Mouse (Mus musculus): Measurements from ENCODE around the gene Erc2.

The Erc2 gene

DNA sequence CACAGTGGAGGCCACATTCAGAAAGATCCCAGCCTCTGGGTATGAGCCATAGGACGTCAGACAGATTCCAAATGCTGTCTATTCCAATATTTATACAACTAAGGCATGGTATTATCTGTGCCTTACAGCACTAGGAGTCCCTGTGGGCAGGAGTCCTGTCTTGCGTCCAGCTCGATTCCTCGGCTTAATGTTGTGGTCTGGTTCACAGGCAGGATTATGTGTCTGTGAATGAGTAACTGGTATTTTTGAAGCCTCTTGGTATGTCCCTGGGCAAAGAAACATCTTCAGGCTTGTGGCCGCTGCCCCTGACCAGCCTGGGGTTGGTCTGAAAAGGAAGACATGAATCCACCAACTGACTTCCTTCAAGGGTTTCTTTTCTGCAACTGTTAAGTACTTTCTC is 153.1 kb downstream of the Erc2 start:
- no peak for DNase-seq (ENCODE audit: low read depth)

DNA sequence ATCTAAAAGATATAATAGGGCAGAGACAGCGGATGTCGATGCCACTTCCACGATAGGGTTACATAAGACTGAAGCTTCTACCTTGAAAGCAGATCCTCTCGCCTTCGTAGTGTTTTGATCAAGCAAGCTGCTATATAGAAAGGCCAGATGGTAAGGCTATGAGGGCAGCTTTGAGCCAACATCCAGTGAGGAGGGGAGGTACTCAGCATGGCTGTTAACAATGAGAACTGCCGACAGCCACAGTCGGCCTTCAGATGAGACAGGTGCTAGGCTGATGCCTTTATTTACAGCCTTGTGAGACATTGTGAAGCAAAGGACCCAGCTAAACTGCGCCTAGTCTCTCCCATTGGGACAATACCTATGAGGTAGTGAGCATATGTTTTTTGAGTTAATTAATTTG is 156.3 kb downstream of the Erc2 start:
- DNase-seq (ENCODE audit: low read depth), result no peak

DNA sequence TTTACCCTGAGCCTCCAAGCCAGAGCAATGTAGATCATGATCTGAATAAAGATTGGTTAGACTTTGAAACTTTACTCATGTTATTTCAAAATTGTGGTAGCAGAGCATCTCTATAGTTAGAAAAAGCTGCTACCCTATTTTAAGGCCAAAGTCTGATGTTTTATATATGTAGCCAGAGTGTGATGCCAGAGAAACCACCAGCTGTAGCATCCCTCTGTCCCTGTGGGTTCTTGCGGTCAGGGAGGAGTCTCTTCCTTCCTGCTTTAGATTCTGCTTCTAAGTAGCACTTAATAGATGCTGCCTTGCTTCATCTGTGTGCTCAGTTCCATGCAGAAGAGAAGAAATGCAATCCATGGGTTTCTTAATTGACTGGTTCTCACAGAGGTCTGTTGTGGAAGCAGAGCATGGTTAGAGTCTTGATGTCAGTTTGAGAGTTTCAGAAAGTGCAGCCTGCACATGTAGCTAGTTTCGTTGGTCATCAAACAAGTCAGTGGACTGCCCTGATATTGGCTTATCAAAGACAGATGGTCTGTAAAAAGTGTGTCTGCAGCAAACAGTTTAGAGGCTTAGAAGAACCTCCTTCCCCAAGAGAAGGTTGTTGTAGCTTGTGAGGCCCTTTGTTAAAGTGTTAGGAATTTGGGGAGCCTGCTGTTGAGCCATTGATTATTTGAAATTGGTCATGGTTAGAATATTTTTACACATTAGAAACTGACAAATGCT is 156.9 kb downstream of the Erc2 start:
- DNase-seq (ENCODE audit: low read depth), result no peak

DNA sequence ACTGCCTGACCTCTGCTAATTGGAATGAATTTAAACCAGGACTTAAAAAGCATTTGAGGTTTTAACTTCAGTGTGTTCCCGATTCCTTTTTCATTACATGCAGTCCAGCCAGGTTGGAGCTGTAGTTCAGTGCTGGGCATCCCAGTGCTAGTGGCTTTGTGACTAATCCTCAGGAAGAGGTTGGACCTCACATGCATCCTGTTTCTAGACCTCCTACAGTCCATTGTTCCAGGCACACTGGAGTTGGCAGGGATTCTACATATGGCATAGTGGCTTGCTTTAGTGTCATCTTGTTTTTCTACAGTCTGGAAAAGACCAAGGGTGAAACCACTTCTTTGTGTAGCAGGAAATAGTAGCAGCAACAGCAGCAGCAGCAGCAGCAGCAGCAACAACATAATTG is 159.0 kb downstream of the Erc2 start:
- no peak for DNase-seq (ENCODE audit: low read depth)

DNA sequence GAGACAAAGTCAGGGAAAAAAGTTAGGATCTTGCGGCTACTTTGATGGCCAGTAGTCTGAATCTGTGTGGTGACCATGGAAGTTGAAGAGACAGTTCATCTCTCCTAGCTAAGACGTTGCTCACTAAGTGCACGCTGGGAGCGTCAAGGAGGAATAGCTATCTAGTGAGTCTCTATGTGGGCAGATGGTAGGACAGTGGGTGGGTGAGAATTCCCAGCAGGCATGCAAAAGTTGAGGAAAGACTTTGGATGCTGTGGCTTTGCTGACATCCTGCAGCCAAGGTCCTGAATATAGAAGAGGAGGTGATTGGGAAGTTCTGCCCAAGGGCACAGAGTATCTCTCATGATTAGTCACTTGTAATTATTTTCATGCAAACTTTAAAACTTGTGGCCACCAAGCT is 162.6 kb downstream of the Erc2 start:
- DNase-seq (ENCODE audit: low read depth), result no peak

DNA sequence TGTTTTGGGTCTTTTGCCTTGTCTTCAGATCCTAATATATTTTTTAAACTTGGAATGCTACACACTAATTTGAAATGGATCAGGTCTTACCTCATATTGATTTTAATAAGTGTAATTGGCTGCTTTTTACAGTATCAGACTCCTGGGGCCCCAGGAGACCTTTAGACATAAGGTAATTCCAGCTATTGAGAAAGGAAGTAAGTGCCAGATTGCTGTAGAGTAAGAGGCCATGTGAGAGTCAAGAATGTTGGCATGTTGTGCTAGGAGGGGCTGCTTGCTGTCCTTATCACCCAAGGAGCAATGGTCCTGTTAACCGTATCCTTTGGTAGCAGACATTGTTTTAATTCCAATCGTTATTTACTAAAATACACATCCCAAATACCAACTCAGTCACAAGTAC is 163.3 kb downstream of the Erc2 start:
- no peak for DNase-seq (ENCODE audit: low read depth)

DNA sequence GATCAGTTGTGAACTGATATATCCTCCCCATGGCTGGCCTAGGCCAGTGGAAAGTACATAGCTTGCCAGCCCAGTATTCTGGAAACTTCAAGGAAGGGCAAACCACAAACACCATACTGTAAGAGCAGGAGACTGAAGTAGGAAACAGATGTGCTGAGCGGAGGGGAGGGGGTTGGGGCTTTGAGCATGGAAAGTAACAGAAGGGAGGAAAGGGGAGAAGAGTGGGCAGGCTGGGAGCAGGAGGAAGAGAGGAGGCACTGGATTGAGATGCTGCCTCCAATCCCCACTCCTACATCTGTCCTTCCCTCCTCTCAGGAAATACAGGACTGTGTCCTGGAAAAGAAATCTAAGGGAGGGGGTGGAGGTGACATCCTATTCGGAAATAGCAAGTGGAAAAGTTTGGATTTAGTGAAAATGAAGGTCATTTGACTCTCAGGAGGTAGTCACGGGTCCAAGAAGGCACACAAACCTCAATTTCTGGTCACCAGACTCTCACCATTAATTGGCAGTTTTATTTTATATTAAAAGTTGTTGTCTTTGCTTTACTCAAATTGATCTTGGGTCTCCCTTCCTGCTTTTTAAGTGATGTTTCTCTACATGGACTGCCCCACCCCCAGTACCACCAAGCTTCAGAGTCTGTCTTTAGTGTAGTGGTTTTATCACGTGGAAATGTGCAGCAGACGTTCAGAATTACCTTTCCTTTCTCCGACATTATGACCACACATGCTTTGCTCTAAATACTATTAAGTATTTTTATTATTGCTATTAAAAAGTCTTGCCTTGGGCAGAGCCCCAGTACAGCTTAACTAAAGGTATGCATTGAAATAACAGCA is 167.1 kb downstream of the Erc2 start:
- no peak for DNase-seq (ENCODE audit: low read depth)

DNA sequence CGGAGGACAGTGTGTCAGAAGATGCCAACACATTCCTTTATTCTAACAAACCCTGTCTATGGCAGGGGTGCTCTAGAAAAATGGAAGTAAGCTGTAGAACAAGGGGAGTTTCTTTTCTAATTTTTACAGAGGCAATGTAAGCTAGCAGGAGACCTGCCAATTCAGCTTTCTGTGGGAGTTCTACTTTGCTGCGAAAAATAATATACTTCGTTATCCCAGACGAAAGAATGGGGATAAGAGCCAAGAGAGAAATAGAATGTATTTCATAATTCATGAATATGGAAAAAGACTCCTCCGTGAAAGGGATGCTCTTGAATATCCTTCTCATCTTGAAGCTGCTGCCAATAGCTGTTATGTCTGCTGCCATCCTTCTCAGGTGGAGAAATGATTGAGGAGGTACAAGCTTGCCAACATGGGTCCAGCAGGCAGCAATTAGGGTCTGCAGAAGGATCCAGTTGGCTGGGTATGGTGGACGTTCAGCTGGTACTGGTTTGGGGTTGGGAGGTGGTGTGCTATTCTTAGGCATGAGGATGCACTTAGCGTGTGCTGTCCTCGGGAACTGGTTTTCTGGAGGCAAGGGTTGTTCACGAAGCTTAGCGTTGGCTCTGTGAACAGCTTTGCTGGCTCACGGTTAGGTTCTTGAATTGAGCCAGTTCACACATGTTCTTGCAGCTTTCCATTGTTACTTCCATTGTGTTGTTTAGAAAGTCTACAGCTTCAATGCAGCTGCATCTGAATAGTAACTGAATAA is 176.1 kb downstream of the Erc2 start:
- DNase-seq (ENCODE audit: low read depth), result no peak

DNA sequence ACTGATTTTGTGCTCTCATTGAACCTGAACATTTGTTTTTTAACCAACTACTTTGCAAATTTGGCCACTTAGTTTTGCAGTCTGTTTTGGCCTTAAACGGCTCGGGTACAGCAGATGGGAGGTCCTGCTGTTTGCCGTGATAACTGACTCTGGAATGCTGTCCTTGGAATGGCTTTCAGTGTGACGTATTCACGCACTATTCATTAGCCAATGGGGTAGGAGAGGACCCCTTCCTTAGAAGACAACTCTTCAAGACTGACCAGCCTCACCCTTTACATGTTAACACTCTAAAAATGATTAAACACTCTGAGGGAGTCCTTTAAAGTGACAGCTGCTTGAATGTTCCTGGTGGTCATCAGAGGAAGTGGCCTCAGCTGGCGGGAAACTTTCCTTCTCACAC is 178.5 kb downstream of the Erc2 start:
- no peak for DNase-seq (ENCODE audit: low read depth)

DNA sequence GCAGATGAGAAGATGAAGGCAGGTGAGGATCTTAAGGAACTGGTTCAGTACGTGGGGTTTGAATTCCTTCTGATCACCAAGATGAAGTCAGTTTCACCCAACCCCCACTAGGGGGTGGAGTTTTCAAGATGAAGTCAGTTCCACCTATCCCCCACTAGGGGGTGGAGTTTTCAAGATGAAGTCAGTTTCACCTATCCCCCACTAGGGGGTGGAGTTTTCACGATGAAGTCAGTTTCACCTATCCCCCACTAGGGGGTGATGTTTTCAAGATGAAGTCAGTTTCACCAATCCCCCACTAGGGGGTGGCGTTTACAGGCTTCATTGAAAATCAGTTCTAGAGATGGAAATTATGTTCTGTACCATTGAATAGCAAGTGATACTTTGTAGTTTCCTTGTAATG is 181.7 kb downstream of the Erc2 start:
- peak; percentile 9 for DNase-seq (ENCODE audit: low read depth)

DNA sequence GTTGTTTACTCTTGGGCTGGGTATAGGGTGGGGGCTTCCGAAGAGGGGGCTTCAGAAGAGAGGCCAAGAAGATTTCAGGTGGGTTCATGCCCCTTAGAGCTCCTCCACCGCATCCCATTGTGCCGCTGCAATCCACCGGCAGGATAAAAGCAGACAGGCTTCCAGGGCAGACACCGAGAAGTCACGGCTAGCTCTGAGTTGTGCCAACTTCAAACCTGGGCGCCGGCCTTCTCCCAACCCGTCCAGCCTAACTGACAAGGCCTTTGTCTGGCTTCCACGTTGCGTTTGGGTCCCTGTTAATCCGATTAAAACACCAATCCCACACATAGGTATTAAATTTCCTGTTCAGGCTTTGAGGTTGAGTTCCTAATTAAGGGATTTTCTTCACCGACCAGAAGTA is 182.8 kb downstream of the Erc2 start:
- DNase-seq (ENCODE audit: low read depth), result no peak

DNA sequence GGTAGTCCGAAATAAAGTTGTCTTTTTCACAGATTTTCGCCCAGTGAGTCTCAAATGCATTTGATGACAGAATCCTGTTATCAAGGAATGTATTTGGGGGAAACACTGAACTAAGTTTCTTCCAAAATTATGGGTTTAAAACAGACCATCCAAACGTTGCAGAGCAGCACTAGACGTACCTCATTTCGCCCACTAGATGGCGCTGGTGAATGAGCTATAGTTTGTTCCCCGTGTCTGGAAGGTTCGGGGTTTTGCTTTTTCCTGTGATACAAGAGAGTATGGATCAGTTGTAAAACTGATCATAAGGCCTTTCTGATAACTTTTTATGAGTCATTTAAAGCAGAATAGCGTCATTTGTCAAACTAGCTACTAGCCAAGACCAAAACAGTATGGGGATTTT is 185.9 kb downstream of the Erc2 start:
- DNase-seq (ENCODE audit: low read depth), result peak; percentile 30

DNA sequence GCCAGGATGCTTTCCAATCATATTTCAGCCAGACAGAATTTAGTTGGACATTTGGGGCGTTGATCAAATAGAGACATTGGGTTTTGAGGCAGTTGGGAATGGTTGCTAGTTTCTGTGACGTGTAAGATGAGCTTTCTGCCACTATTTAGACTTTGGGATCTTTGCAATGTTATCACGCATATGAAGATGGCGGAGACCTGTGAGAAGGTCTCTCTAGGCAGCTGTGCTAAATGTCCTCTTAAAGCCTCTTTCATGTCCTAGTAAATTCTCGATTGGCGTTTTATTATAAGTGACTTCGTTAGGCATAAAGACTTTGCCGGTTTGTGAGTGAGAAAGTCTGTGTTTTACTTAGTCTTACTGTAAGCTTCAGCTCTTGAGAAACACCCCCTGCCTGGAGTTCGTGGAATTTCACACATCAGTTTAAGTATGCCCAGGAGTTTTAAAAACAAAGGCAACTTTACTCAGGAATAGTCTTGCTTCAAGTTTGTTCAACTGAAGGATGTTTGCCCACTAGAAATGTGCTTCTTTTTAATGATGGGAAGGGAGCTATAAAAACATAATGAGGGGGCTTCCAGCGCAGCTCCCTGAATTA is 186.4 kb downstream of the Erc2 start:
- DNase-seq (ENCODE audit: low read depth), result no peak

DNA sequence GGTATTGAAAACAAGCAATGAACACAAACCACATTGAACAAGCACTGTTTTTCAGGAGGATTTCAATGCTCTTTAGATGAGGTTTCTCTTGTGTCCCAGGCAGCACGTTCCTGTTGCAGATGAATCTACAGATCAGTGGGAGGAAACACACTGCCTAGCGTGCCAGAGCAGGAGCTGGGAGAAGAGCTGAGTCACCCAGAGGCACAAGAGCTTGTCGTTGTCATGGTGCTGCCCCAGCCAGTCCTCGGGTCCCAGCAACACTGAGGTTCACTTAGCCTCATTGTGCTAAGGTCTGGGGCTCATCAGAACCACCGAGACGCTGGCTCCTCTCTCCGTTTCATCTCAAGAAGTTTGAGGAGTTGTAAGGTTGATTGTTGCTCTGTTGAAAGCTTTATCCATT is 188.6 kb downstream of the Erc2 start:
- no peak for DNase-seq (ENCODE audit: low read depth)

DNA sequence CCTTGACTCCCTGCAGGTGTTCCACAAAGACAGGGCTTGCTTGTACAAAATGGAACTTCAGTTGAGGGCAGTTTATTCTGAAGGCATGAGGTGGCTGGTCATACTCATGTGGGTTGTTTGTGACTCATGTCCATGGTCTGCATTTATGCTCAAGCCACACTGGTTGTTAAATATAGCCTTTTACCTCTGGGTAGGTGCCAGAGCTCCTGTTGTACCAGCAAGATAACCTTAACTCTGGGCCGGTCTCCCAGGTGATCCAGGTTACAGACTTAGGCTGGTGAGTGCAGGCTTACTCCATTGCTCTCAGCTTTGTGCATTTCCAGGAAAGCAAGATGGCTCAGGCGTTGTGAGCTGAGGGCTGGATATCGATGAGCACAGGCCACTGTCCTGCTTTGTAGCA is 189.4 kb downstream of the Erc2 start:
- DNase-seq (ENCODE audit: low read depth), result no peak

DNA sequence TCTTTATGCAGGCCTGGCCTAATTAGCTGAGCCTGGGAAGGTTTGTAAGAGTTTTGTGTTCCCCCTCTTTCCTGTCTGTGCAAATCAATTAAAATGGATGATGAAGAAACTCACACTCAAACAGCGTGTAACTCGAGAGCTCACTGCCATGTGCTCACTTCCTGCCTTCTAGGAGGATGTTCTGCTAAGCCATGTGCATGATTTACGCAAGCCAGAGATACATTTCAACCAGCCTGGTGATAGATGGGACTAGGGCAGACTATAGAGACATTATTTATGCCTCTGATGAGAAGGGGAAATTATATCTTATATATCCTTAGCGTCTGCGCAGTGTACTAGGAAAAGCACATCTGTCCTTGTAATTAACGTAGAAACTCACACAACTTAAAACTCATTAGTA is 193.5 kb downstream of the Erc2 start:
- DNase-seq (ENCODE audit: low read depth), result no peak

DNA sequence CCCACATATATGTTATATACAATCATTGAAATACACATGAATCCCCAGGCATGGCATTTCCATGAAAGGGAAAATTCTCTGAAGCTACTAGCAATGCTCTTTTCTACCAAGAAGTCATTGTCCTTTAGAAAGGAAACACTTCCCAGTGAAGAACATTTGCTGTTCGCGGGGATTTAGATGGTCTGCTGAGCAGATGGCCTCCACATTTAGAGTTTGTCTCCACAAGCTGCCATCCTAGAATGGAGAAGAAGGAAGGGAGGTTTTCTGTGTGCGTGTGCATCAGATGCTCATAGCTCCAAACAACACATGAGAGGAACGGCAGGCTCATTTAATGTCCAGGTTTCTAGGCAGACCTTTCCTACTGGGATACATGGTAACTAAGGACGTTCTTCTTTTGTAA is 196.8 kb downstream of the Erc2 start:
- DNase-seq (ENCODE audit: low read depth), result no peak

DNA sequence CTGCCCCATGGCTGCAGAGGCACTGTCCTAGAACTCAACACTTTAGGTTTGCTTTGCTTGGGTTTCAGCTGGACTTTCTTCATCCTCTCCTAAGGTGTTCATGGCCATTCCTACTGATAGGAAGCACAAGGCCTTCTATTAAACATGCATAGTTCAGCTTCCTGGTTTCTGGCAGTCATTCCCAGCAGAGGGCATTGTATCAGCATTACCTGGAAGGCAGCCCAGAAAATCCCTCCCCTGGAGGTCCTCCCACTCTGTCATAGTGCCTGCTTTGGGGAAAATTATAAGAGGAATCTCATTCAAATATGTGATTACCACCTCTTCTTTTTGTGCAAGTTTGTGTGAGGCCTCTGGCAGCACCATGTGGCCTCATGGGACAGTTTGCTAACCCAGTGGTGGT is 199.6 kb downstream of the Erc2 start:
- DNase-seq (ENCODE audit: low read depth), result no peak

DNA sequence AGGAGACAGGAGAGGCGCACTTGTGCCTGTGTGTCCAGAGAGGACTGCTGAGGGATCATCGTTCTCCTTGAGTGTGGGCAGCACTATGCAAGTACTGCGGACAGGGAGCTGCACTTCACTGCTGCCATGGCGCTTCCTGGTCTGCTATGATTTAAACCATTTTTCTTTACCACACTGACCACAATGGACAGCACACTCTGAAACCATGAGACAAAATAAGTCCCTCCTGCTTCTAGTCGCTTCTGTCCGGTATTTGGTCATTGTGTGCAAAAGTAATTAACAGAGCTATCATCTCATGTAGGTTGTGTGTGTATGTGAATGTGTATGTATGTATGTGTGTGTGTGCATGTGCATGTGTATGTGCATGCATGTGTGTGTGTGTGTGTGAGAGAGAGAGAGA is 200.3 kb downstream of the Erc2 start:
- no peak for DNase-seq (ENCODE audit: low read depth)

DNA sequence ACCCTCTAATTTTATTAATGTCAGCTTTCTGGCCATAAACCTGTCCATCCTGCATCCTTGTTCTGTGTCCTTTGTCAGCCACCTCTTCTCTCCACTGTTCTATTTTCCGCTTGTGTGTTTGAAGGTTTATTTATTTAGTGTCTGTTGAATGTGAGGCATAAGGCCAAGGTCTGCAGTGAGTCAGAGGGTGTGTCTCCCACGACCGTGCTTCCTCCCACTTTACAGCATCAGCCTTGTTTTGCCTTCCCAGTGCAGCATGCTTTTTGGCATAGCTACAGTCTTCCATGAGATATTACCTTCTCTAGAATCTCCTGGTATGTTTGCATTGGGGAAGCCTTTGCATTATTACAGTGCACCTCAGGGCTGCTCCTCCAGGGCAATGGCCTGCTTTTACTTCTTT is 200.8 kb downstream of the Erc2 start:
- DNase-seq (ENCODE audit: low read depth), result no peak

DNA sequence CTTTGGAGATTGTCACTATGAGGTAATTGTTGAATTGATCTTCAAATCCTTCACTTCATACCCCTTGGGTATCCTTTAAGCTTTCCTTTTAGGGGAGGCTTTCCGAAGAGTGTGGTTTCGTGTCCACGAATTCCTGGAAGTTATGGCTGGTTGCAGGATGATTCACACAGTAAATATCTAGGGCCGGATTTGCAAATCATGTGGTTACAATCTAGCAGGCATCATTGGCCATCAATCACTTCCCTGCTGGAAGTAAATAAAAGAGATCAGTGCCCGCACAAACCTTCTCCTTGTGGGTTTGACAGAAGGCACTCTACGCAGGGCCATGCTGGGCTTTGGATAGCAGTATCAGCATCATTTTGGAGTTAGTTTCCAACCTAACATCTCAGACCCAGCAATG is 201.7 kb downstream of the Erc2 start:
- DNase-seq (ENCODE audit: low read depth), result no peak

DNA sequence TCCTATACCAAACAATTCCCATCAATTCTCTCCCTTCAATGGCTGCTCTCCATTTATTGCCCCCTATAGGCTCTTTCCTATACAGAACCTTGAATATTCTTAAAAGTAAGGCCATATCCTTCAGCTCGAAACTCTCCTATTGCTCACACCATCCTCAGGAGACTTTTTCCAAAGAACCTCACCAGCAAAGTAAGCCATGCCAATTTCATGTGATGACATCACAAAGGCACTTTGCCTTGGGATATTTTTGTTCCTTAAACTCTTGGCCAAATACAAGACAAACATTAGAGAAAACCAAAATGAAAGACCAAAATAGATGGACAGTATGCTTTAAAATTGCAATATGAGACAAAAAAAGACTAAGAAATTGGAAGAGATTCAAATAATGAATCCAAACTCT is 204.6 kb downstream of the Erc2 start:
- no peak for DNase-seq (ENCODE audit: low read depth)

DNA sequence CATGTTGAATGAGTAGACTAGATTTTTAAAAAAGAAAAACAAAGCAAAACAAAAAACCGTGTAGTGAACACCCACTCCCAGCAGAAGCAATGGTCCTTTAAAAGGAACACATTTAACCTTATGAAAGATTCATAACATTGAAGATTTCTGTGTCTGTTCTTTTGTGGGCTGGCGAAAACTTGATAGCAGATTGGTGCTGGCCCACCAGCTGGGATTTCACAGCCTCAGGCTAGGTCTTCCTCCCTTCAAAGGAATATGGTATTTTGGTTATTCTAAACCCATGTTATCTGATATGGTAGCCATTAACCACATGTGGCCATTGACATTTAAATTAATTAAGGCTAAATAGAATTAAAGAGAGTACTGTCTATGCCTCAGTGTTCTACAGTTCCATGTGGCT is 205.9 kb downstream of the Erc2 start:
- DNase-seq (ENCODE audit: low read depth), result no peak

Measured in c-Kit-positive CD71-negative TER-119-negative erythroid progenitor cells, embryonic 14.5 days (primary cell).